Mouse (Mus musculus) kidney, embryonic 14.5 days (tissue): ENCODE results near the gene 4930432M17Rik. TPM values are rescaled to one million over a fixed set of nuclear protein-coding genes. Genes with fewer than 3 reads are reported as not detected.

Experiments used
- ATAC-seq: fragments of 200-750 bp; cut with Nextera tagmentation; 2 replicates; pipeline ENCODE4 v1.8.0; 2017; ENCODE audit warnings: moderate number of reproducible peaks, mild to moderate bottlenecking, moderate TSS enrichment, moderate library complexity; ENCODE audit not compliant: low FRiP score, low TSS enrichment
- H3K27ac ChIP-seq: fragments of 300-500 bp; sonication (generic); 2 replicates; pipeline ENCODE4 v1.5.1; 2014; ENCODE audit warnings: low read depth, mild to moderate bottlenecking, low read length, moderate library complexity, mixed read lengths
- H3K27me3 ChIP-seq: fragments of 300-500 bp; sonication (generic); 2 replicates; pipeline ENCODE4 v1.6.1; 2014; ENCODE audit warnings: mild to moderate bottlenecking, low read length; ENCODE audit not compliant: control insufficient read depth, insufficient read depth
- H3K36me3 ChIP-seq: fragments of 300-500 bp; sonication (generic); 2 replicates; pipeline ENCODE4 v1.6.1; 2014; ENCODE audit warnings: low read length, mixed read lengths; ENCODE audit not compliant: control insufficient read depth, insufficient read depth
- H3K4me1 ChIP-seq: fragments of 300-500 bp; sonication (generic); 2 replicates; pipeline ENCODE4 v1.6.1; 2014; ENCODE audit warnings: low read length, mixed read lengths; ENCODE audit not compliant: control insufficient read depth, insufficient read depth
- H3K4me2 ChIP-seq: fragments of 300-500 bp; sonication (generic); replicated peaks from 2 replicates; pipeline ENCODE4 v1.6.1; 2014; ENCODE audit warnings: low read depth, mild to moderate bottlenecking, low read length
- H3K4me3 ChIP-seq: fragments of 300-500 bp; sonication (generic); 2 replicates; pipeline ENCODE4 v1.5.1; 2014; ENCODE audit warnings: mild to moderate bottlenecking, low read length
- H3K9ac ChIP-seq: fragments of 300-500 bp; sonication (generic); 2 replicates; pipeline ENCODE4 v1.6.1; 2014; ENCODE audit warnings: low read depth, mild to moderate bottlenecking, low read length, moderate library complexity
- H3K9me3 ChIP-seq: fragments of 300-500 bp; sonication (generic); 2 replicates; pipeline ENCODE4 v1.6.1; 2016; ENCODE audit warnings: low read length; ENCODE audit not compliant: control insufficient read depth
- WGBS: fragments of 180-500 bp; shearing (Covaris S2); extraction: QIAGEN DNeasy Blood & Tissue Kit; methylation state at CpG from one replicate; pipeline ENCODE4 v1.1.7; 2014; 5-methylcytosine and 5-hydroxymethylcytosine counted together
- polyA plus RNA-seq: library from polyadenylated mRNA; unstranded; fragments of >200 nt; fragmentation: Nextera tagmentation; extraction: Ambion mirVana; gene quantifications from 2 replicates; pipeline ENCODE4 v1.2.1, GENCODE M21; 2014

Gene 4930432M17Rik
- polyA plus RNA-seq, 1 experiment from 2014 or later, result not detected

DNA sequence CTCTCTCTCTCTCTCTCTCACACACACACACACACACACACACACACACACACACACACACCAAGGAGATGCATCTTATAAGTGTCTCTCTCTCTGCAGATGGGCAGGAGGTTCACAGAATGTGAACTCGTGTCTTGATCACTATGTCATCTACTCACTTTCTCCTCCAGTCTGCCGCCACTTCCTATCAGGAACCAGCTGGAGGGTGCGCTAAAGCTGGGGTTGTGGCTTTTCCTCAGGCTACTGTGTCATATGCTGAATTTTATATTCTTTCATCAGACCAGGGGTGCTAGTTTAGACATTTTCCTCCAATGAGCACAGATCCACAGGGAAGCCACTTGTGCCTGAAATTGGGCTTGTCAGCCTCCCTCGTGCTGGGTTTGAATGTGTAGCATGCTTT, 59.1 kb downstream of the 4930432M17Rik start:
- Histone ChIP-seq H3K9ac (no peak overlapping the region), H3K4me3 (no peak overlapping the region), H3K9me3 (no peaks in the 10 kb centered on the region), H3K4me2 (no peak overlapping the region), H3K27me3 (no peaks in the 10 kb centered on the region), H3K36me3 (peaks cover 20% of the 10 kb centered on the region), H3K27ac (no peak overlapping the region), H3K4me1 (peaks cover under 1% of the 10 kb centered on the region; the same call in 1 of the 2 replicates)
- WGBS, result 90% methylated on average over 4 of the region's 4 CpGs
- no peak for ATAC-seq

Other genes with a start within 250 kb of the 4930432M17Rik start
- gene Cnn3, start 244.3 kb upstream of the 4930432M17Rik start, polyA plus RNA-seq, result 570 and 666 TPM in 2 replicates
- gene Slc44a3, start 138.4 kb upstream of the 4930432M17Rik start, polyA plus RNA-seq, result 5.6 and 9.0 TPM in 2 replicates
- gene F3, start 52.8 kb downstream of the 4930432M17Rik start, polyA plus RNA-seq, result 16.6 and 19.3 TPM in 2 replicates
- 35.7 and 70.8 TPM in 2 replicates for gene Abcd3, start 144.5 kb downstream of the 4930432M17Rik start, polyA plus RNA-seq